Mouse (Mus musculus) liver, adult 2 months (tissue): Measurements from ENCODE around the gene Bag3.

Experiments used
- CTCF ChIP-seq: fragments of 200-500 bp; IDR thresholded peaks from 2 replicates; pipeline ENCODE4 v1.5.1; 2011; ENCODE audit warnings: low read depth, low read length, control low read depth
- POLR2A ChIP-seq: fragments of 200-500 bp; IDR thresholded peaks from 2 replicates; pipeline ENCODE4 v1.6.1; 2011; ENCODE audit warnings: low read length, control low read depth; ENCODE audit not compliant: insufficient read depth; ENCODE audit errors: extremely low read depth

DNA sequence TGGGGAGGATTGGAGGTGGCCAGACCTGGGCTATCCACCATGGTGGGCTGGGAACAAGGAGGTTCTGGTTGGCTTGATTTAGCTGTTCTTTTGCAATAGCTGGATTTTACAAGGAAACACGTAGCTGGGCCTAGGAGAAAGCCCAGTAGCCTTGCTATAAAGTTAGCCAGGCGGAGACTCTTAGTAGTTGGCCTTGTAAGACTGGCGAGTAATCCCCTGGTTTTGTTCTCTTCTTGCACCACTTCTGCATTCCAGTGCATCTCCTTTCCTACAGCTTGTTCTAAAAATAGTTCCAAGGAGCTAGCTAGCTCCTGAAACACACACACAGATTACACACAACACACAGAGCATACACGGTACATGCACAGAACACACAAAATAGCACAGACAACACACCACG, 15.4 kb downstream of the Bag3 start:
- TF ChIP-seq CTCF, result no peak
- TF ChIP-seq POLR2A, result no peak
